ENCODE assay signal across 8 mouse cellular contexts in the genomic region with DNA sequence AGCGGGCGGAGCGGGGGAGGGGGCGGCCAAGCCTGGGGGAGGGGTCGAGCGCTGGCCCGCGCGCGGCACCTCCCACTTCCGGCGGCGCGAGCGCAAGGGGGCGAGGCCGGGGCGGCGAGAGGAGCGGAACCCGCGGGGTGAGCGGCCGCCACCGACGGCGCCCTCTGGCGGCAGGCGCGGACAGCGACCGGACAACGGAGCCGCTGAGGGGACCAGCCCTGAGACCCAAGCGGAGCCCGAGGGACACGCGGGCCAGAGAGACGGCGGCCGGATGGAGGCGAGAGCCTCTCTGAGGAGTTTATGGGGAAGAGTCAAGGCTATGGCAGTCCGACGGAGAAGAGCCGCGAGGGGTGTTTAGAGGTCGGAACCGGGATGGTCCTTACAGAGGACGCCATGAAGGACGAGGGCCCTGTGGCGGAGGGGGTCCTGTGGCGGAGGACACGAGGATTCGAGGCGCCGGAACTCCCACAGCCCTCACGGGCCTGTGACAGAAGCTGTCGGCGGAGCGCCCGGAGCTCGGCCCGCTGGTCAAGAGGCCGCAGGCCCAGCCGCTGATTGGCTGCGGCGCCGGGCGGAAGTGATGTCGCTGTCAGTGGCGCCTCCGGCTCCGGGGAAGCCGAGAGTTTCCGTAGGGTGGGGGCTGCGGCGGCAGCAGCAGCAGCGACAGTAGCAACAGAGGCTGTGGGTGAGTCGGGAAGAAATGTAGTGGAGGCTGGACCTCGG. TPM values are rescaled to one million over a fixed set of nuclear protein-coding genes. Genes with fewer than 3 reads are reported as not detected.
DNase-seq lines count a peak whose midpoint lies in the region; ATAC-seq lines count a peak whose summit lies in the region.

A gene (plus strand): TSS at position 143 of the 723 bp plus-strand sequence.
A gene (minus strand): TSS at position 557 of the 723 bp plus-strand sequence.

- peaks cover 21% of the 10 kb centered on the region for H3K4me1 ChIP-seq in hindbrain, embryonic 12.5 days

- DNase-seq in MN1 (ENCODE audit: low spot score) = peak; percentile 91
- peak; percentile 89 for DNase-seq in cerebellum, adult 9-10 months
- DNase-seq in frontal cortex, postnatal 10 days (ENCODE audit: low spot score in 2 of 2) = peak; percentile 80 to 89
- DNase-seq in layer of hippocampus, postnatal 14 days (ENCODE audit: low spot score in 2 of 2) = peak; percentile 88 to 89
- peak; percentile 92 for DNase-seq in lung, postnatal 14 days
- DNase-seq in retina, adult 2 months (ENCODE audit: low read depth, low spot score) = peak; percentile 78
- DNase-seq in thymus, postnatal 36 days = peak; percentile 90 to 91

- H3K36me3 ChIP-seq in hindbrain, embryonic 12.5 days = peaks cover 50% of the 10 kb centered on the region

- peak within 1 kb of the TSS; percentile 97 for H3K27ac ChIP-seq in hindbrain, embryonic 12.5 days

- under 1% methylated on average over 80 of the region's 80 CpGs for WGBS in hindbrain, embryonic 12.5 days

- H3K4me2 ChIP-seq in hindbrain, embryonic 12.5 days (replicated peaks) = peak within 1 kb of the TSS; percentile 82

- H3K4me3 ChIP-seq in hindbrain, embryonic 12.5 days = peak within 1 kb of the TSS; percentile 98

- H3K27me3 ChIP-seq in hindbrain, embryonic 12.5 days = no peaks in the 10 kb centered on the region

- H3K9me3 ChIP-seq in hindbrain, embryonic 12.5 days (replicated peaks) = no peaks in the 10 kb centered on the region

- H3K9ac ChIP-seq in hindbrain, embryonic 12.5 days = peak within 1 kb of the TSS; percentile 98

- peak; percentile 92 for ATAC-seq in hindbrain, embryonic 12.5 days (ENCODE audit: low FRiP score)

RNA-seq across cellular contexts. Expression of the first gene that starts in this region (rescaled TPM):
- 27.1 and 30.6 TPM in 2 replicates for polyA plus RNA-seq in hindbrain, embryonic 12.5 days (2016; fragmentation: Nextera tagmentation; extraction: Ambion mirVana)
- 10 to 100 TPM; 22.6 to 28.4 TPM for total RNA-seq in layer of hippocampus, postnatal 14 days (2021)

RNA-seq across cellular contexts. Expression of the second gene that starts in this region (rescaled TPM):
- polyA plus RNA-seq in hindbrain, embryonic 12.5 days (2016; fragmentation: Nextera tagmentation; extraction: Ambion mirVana) = 93.2 and 95.3 TPM in 2 replicates
- 10 to 100 TPM; 67.0 to 67.2 TPM for total RNA-seq in layer of hippocampus, postnatal 14 days (2021)

Comparison
In these comparisons a context has a peak if more than half of its experiments do, and no peak if none do; other contexts are left out.
1. Peak in every context shown above with its lines: DNase-seq, ATAC-seq, H3K4me3 ChIP-seq and H3K27ac ChIP-seq.